Mouse (Mus musculus) testis, adult 2 months (tissue): Measurements from ENCODE around the gene Macc1. TPM values are rescaled to one million over a fixed set of nuclear protein-coding genes. Genes with fewer than 3 reads are reported as not detected.

Source experiments
- H3K27ac ChIP-seq: fragments of 200-500 bp; 2 replicates; pipeline ENCODE4 v1.5.1; 2012; ENCODE audit warnings: low read depth, low read length; ENCODE audit not compliant: control insufficient read depth, insufficient read depth
- H3K27me3 ChIP-seq: fragments of 200-500 bp; 2 replicates; pipeline ENCODE4 v1.6.1; 2012; ENCODE audit warnings: mild to moderate bottlenecking, low read length, moderate library complexity; ENCODE audit not compliant: control insufficient read depth, insufficient read depth
- H3K36me3 ChIP-seq: fragments of 200-500 bp; 2 replicates; pipeline ENCODE4 v1.6.1; 2012; ENCODE audit warnings: mild to moderate bottlenecking, low read length; ENCODE audit not compliant: control insufficient read depth, insufficient read depth
- H3K4me1 ChIP-seq: fragments of 200-500 bp; 2 replicates; pipeline ENCODE4 v1.6.1; 2012; ENCODE audit warnings: low read length; ENCODE audit not compliant: control insufficient read depth, insufficient read depth
- H3K4me3 ChIP-seq: fragments of 200-500 bp; 2 replicates; pipeline ENCODE4 v1.5.1; 2012; ENCODE audit warnings: low read depth, mild to moderate bottlenecking, low read length, moderate library complexity, mixed read lengths; ENCODE audit not compliant: control insufficient read depth
- CTCF ChIP-seq: fragments of 200-500 bp; IDR thresholded peaks from 2 replicates; pipeline ENCODE4 v1.5.1; 2012; ENCODE audit warnings: low read depth, mild to moderate bottlenecking, inconsistent platforms, low read length, moderate library complexity; ENCODE audit not compliant: control insufficient read depth, insufficient read depth, insufficient replicate concordance
- POLR2A ChIP-seq: fragments of 200-500 bp; IDR thresholded peaks from 2 replicates; pipeline ENCODE4 v1.6.1; 2012; ENCODE audit warnings: low read depth, mild to moderate bottlenecking, inconsistent platforms, low read length, moderate library complexity; ENCODE audit not compliant: control insufficient read depth
- polyA plus RNA-seq: library from polyadenylated mRNA; depleted of rRNA; stranded (reverse); fragments of >200 nt; gene quantifications from 2 replicates; pipeline ENCODE4 v1.2.3, GENCODE M21; 2012

Gene Macc1
- polyA plus RNA-seq, 1 experiment, result 0.30 TPM

DNA sequence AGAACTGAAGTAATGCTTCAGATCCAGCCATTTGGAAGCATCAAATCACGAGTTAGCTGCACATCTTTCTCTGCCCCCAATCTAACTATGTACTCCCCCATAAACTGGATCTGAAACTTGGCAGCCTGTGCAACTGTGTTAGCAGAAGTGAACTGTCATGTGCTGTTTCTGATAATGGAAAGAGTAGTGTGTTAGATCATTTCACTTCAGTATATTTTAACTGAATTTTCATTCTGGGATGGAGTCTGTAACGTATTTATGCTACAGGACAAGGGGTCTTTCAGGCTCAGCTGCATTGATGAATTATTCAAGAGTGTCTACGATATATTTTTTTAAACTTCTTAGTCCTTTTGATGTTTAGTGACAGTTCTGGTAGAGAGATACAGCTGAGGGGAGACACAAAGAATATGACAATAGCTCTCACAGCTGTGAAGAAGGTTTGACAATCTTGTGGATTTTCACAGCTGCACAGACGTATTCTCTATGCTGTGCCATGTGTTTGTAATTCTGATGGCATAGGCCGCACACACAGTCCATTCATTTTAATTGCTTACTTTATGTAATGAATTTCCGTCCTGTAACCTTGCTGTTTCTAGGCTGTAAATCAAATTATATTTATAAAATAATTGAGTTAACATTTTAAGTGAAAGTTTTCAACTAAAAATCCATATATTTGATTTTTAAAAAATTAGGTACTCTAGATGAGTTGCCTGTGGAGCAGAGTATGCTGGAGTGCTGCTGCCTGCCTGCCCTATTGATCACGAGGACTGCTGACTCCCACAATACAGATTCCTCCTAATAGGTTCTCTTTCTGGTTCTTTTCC, 43.6 kb downstream of the Macc1 start:
- Histone ChIP-seq H3K27ac (no peak overlapping the region), H3K4me3 (no peak overlapping the region), H3K27me3 (no peaks in the 10 kb centered on the region), H3K4me1 (no peaks in the 10 kb centered on the region), H3K36me3 (no peaks in the 10 kb centered on the region)
- TF ChIP-seq POLR2A, result no peak
- TF ChIP-seq CTCF, result no peak

DNA sequence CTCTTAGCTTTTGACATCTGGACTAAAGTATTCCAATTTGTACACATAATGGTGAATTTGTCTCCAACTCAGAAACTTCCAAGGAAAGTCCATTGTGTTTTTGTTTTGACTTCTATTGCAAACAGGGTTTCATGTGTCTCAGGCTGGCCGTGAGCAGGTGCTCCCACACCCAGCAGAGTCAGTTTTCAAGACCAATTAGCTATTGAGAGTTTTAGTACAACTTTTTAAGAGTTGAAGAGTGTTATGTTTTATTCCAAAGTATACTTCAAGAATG, 44.1 kb downstream of the Macc1 start:
- H3K27ac ChIP-seq, result no peak overlapping the region
- no peaks in the 10 kb centered on the region for H3K27me3 ChIP-seq
- H3K36me3 ChIP-seq, result no peaks in the 10 kb centered on the region
- no peak overlapping the region for H3K4me3 ChIP-seq
- TF ChIP-seq CTCF (no peak), POLR2A (no peak)
- no peaks in the 10 kb centered on the region for H3K4me1 ChIP-seq

DNA sequence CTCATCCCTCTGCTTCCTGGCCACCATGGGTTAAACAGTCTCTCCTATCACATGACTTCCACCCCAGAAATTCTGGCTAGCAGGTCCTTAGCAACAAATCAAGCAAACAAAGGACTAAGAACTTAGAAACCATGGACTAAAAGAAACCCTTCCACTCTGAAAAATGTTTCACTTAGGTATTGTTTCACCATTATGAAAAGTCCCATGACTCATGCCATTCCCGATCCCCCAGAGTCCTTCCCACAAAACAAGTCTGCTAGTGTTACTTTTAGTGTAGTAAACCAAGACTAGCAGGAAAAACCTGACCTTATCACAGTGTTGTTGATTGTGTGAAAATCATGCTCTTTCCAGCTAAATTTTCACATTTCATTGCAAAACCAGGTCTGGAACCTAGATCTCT, 51.0 kb downstream of the Macc1 start:
- H3K27ac ChIP-seq, result no peak overlapping the region
- no peak for TF ChIP-seq POLR2A
- no peak for TF ChIP-seq CTCF
- H3K4me1 ChIP-seq, result no peaks in the 10 kb centered on the region
- no peaks in the 10 kb centered on the region for H3K27me3 ChIP-seq
- H3K36me3 ChIP-seq, result no peaks in the 10 kb centered on the region
- no peak overlapping the region for H3K4me3 ChIP-seq

DNA sequence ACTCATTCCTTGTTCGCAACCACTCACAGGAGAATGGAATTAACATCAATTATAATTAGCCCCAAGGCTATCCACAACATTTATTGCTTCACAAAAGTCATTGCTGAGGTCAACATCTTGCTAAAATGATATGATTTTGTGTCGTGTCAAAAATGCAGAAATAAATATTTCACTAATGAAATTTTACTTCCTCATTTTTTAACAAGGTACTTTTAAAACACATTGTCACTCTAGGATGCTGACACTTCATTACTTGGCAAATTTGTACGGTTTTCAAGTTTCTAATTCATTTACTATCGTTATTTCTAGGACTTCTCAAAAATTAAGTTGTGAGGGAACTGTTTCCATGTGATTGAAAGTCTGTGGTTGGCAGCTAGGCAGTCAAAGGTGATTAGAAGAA, 55.8 kb downstream of the Macc1 start:
- TF ChIP-seq CTCF, result no peak
- no peak for TF ChIP-seq POLR2A
- no peak overlapping the region for H3K4me3 ChIP-seq
- H3K27ac ChIP-seq, result no peak overlapping the region
- no peaks in the 10 kb centered on the region for H3K27me3 ChIP-seq
- H3K36me3 ChIP-seq, result no peaks in the 10 kb centered on the region
- H3K4me1 ChIP-seq, result no peaks in the 10 kb centered on the region

DNA sequence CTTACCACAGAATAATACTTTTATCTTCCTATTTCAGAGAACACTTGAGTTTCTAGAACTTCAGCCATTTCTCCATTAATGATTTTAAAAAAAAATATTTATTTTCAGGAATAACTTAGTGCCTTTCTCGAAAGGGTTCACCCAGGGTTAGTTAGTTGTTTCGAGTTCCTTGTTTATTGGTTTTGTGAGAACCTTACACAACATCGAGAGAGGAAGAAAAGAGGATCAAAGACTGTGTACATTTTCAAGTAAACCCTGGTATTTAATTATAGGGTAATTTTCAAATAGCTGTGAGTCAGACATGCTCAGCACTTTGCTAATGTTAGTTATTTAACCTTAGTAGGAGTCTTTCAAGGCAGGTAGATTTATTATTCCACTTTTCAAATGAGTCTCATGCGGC, 58.3 kb downstream of the Macc1 start:
- H3K36me3 ChIP-seq, result no peaks in the 10 kb centered on the region
- H3K27ac ChIP-seq, result no peak overlapping the region
- H3K4me3 ChIP-seq, result no peak overlapping the region
- H3K4me1 ChIP-seq, result no peaks in the 10 kb centered on the region
- TF ChIP-seq POLR2A (no peak), CTCF (no peak)
- no peaks in the 10 kb centered on the region for H3K27me3 ChIP-seq

DNA sequence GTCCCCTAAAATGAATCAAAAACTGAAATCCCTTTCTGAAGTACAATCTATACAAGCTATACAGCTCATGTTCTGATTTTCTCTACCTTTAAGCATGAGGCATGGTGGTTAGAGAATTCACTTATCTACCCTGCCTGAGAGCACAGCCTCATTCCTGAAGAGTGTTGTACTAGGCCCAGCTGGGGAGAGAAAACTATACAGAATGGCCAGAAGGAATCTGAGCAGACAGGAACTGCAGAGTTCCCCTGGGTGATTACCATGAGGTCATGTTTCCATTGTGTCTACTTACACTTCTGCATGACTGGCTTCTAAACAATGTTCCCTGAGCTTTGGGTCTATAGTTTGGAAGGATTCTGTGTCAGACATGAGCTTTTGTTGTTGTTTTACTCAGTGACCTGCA, 62.8 kb downstream of the Macc1 start:
- H3K27me3 ChIP-seq, result no peaks in the 10 kb centered on the region
- no peak overlapping the region for H3K4me3 ChIP-seq
- no peaks in the 10 kb centered on the region for H3K36me3 ChIP-seq
- H3K27ac ChIP-seq, result no peak overlapping the region
- TF ChIP-seq CTCF (no peak), POLR2A (no peak)
- no peaks in the 10 kb centered on the region for H3K4me1 ChIP-seq

DNA sequence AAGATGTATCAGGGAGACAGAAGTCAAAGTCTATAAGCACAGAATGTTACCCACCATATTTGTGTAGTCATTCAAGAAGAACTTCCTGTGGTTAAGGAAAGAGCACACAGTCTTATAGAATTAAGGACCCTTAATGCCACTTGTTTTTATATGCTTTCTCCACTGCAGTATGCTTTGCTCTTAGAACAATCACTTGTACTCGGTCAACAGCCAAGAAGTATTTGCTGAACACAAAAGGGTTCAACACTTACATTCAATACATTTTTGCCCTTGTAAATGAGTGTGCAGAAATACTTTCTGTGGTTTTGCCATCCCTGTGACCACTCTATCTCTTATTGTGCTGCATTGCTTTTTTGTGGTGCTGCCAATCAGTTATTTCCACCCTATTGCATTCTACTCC, 67.8 kb downstream of the Macc1 start:
- H3K36me3 ChIP-seq, result no peaks in the 10 kb centered on the region
- TF ChIP-seq POLR2A (no peak), CTCF (no peak)
- H3K27me3 ChIP-seq, result no peaks in the 10 kb centered on the region
- no peak overlapping the region for H3K27ac ChIP-seq
- no peak overlapping the region for H3K4me3 ChIP-seq
- H3K4me1 ChIP-seq, result no peaks in the 10 kb centered on the region
